Mouse (Mus musculus) embryo, embryonic 11.5 days (tissue): Measurements from ENCODE around the gene Gm20388.
"Not testable (repeated sequence)": the region's sequence is repeated elsewhere in the genome, so short reads cannot be mapped to it uniquely, and the experiment has no call there.

Experiments
- DNase-seq: peaks from one replicate; pipeline ENCODE4 v3.0.0-alpha.2; 2012; ENCODE audit warnings: low read depth, low spot score

The Gm20388 gene

GRCm38 (mm10) chr8:120700053-120700452 lies 789.4 kb downstream of the Gm20388 start:
- DNase-seq, result no peak

GRCm38 (mm10) chr8:120701758-120702465 lies 791.3 kb downstream of the Gm20388 start:
- no peak for DNase-seq

- DNase-seq, result no peak
These were observed 793.6 kb downstream of the Gm20388 start for GRCm38 (mm10) chr8:120704203-120704602.

GRCm38 (mm10) chr8:120705163-120705562 lies 794.5 kb downstream of the Gm20388 start:
- no peak for DNase-seq

GRCm38 (mm10) chr8:120706193-120706592 lies 795.6 kb downstream of the Gm20388 start:
- no peak for DNase-seq

- no peak for DNase-seq
These were observed 798.5 kb downstream of the Gm20388 start for GRCm38 (mm10) chr8:120709176-120709575.

- DNase-seq, result no peak
These were observed 804.6 kb downstream of the Gm20388 start for GRCm38 (mm10) chr8:120715200-120715599.

- no peak for DNase-seq
These were observed 805.5 kb downstream of the Gm20388 start for GRCm38 (mm10) chr8:120715996-120716680.

GRCm38 (mm10) chr8:120719586-120720236 lies 809.1 kb downstream of the Gm20388 start:
- DNase-seq, result no peak

- DNase-seq, result no peak
These were observed 812.4 kb downstream of the Gm20388 start for GRCm38 (mm10) chr8:120723025-120723424.

GRCm38 (mm10) chr8:120724096-120724495 lies 813.5 kb downstream of the Gm20388 start:
- not testable (repeated sequence) for DNase-seq

GRCm38 (mm10) chr8:120724816-120725575 lies 814.4 kb downstream of the Gm20388 start:
- no peak for DNase-seq

- DNase-seq, result no peak
These were observed 814.9 kb downstream of the Gm20388 start for GRCm38 (mm10) chr8:120725576-120725950.

GRCm38 (mm10) chr8:120726051-120726450 lies 815.4 kb downstream of the Gm20388 start:
- DNase-seq, result no peak

- DNase-seq, result no peak
These were observed 818.0 kb downstream of the Gm20388 start for GRCm38 (mm10) chr8:120728488-120729160.

GRCm38 (mm10) chr8:120731582-120731981 lies 820.9 kb downstream of the Gm20388 start:
- no peak for DNase-seq

GRCm38 (mm10) chr8:120732068-120732467 lies 821.4 kb downstream of the Gm20388 start:
- DNase-seq, result no peak

- peak; percentile 77 for DNase-seq
These were observed 825.3 kb downstream of the Gm20388 start, which contains the start of gene Irf8 for GRCm38 (mm10) chr8:120735770-120736481. TSS of gene Irf8 (plus strand) at chr8:120736358.

GRCm38 (mm10) chr8:120736486-120736885 lies 825.8 kb downstream of the Gm20388 start:
- no peak for DNase-seq

- no peak for DNase-seq
These were observed 826.5 kb downstream of the Gm20388 start for GRCm38 (mm10) chr8:120737166-120737565.

- DNase-seq, result no peak
These were observed 828.1 kb downstream of the Gm20388 start for GRCm38 (mm10) chr8:120738771-120739170.
